Mouse (Mus musculus) stomach, embryonic 14.5 days (tissue): Measurements from ENCODE around the gene Kcnk18. TPM values are rescaled to one million over a fixed set of nuclear protein-coding genes. Genes with fewer than 3 reads are reported as not detected.

Experiments
- ATAC-seq: fragments of 200-750 bp; cut with Nextera tagmentation; 2 replicates; pipeline ENCODE4 v1.8.0; 2017; ENCODE audit warnings: low read depth, moderate TSS enrichment; ENCODE audit not compliant: insufficient number of reproducible peaks, insufficient read depth, low FRiP score
- H3K27ac ChIP-seq: fragments of 300-500 bp; sonication (generic); 2 replicates; pipeline ENCODE4 v1.5.1; 2014; ENCODE audit warnings: mild to moderate bottlenecking, low read length, moderate library complexity, mixed read lengths
- H3K27me3 ChIP-seq: fragments of 300-500 bp; sonication (generic); 2 replicates; pipeline ENCODE4 v1.6.1; 2014; ENCODE audit warnings: low read length, control low read depth, mixed read lengths; ENCODE audit not compliant: control insufficient read depth, insufficient read depth
- H3K36me3 ChIP-seq: fragments of 300-500 bp; sonication (generic); 2 replicates; pipeline ENCODE4 v1.6.1; 2014; ENCODE audit warnings: mild to moderate bottlenecking, control low read depth, low read length, moderate library complexity, mixed read lengths; ENCODE audit not compliant: control insufficient read depth, insufficient read depth
- H3K4me1 ChIP-seq: fragments of 300-500 bp; sonication (generic); 2 replicates; pipeline ENCODE4 v1.6.1; 2014; ENCODE audit warnings: low read length, control low read depth, mixed read lengths; ENCODE audit not compliant: control insufficient read depth, insufficient read depth
- H3K4me2 ChIP-seq: fragments of 300-500 bp; sonication (generic); replicated peaks from 2 replicates; pipeline ENCODE4 v1.6.1; 2014; ENCODE audit warnings: low read depth, low read length, control low read depth
- H3K4me3 ChIP-seq: fragments of 300-500 bp; sonication (generic); 2 replicates; pipeline ENCODE4 v1.5.1; 2014; ENCODE audit warnings: low read depth, low read length, control low read depth
- H3K9ac ChIP-seq: fragments of 300-500 bp; sonication (generic); replicated peaks from 2 replicates; pipeline ENCODE4 v1.6.1; 2014; ENCODE audit warnings: low read depth, mild to moderate bottlenecking, control low read depth, low read length, moderate library complexity, mixed read lengths
- H3K9me3 ChIP-seq: fragments of 300-500 bp; sonication (generic); 2 replicates; pipeline ENCODE4 v1.6.1; 2016; ENCODE audit warnings: low read depth, low read length, control low read depth; ENCODE audit not compliant: control insufficient read depth
- WGBS: fragments of 180-500 bp; shearing (Covaris S2); extraction: QIAGEN DNeasy Blood & Tissue Kit; methylation state at CpG from one replicate; pipeline ENCODE4 v1.1.7; 2014; 5-methylcytosine and 5-hydroxymethylcytosine counted together
- polyA plus RNA-seq: library from polyadenylated mRNA; unstranded; fragments of >200 nt; fragmentation: Nextera tagmentation; extraction: Ambion mirVana; gene quantifications from 2 replicates; pipeline ENCODE4 v1.2.1, GENCODE M21; 2014

The Kcnk18 gene
- 0.10 TPM in 1 of 2 replicates, not detected in the other for polyA plus RNA-seq

GRCm38 (mm10) chr19:59218991-59219390 is at the start of gene Kcnk18:
TSS of gene Kcnk18 (plus strand) at chr19:59219214.
- H3K36me3 ChIP-seq, result no peaks in the 10 kb centered on the region
- WGBS, result 82% methylated on average over 8 of the region's 8 CpGs
- no peak for ATAC-seq
- no peak within 1 kb of the TSS for H3K9ac ChIP-seq
- H3K27me3 ChIP-seq, result no peaks in the 10 kb centered on the region
- no peaks in the 10 kb centered on the region for H3K9me3 ChIP-seq
- H3K4me2 ChIP-seq, result no peak within 1 kb of the TSS
- H3K4me1 ChIP-seq, result peaks cover 5% of the 10 kb centered on the region; the same call in 1 of the 2 replicates
- no peak within 1 kb of the TSS for H3K4me3 ChIP-seq
- no peak within 1 kb of the TSS for H3K27ac ChIP-seq

- no peak for ATAC-seq
- peaks cover 80% of the 10 kb centered on the region for H3K27me3 ChIP-seq
- peak within 1 kb of the TSS; percentile 19 for H3K4me3 ChIP-seq
- peaks cover 17% of the 10 kb centered on the region; the same call in 1 of the 2 replicates for H3K4me1 ChIP-seq
- no peak within 1 kb of the TSS for H3K27ac ChIP-seq
- H3K9ac ChIP-seq, result no peak within 1 kb of the TSS
- peak within 1 kb of the TSS; percentile 25 for H3K4me2 ChIP-seq
- no peaks in the 10 kb centered on the region for H3K36me3 ChIP-seq
- no peaks in the 10 kb centered on the region for H3K9me3 ChIP-seq
- under 1% methylated on average over 54 of the region's 54 CpGs for WGBS
These were observed 48.9 kb upstream of the Kcnk18 start, which contains the start of gene Vax1 for GRCm38 (mm10) chr19:59169936-59170765. TSS of gene Vax1 (minus strand) at chr19:59170056.

- 0% methylated on average over 6 of the region's 6 CpGs for WGBS
- Histone ChIP-seq H3K27ac (no peak overlapping the region), H3K4me2 (no peak overlapping the region), H3K4me1 (peaks cover 17% of the 10 kb centered on the region; the same call in 1 of the 2 replicates), H3K4me3 (no peak overlapping the region), H3K9me3 (no peaks in the 10 kb centered on the region), H3K27me3 (peaks cover 84% of the 10 kb centered on the region), H3K9ac (no peak overlapping the region), H3K36me3 (no peaks in the 10 kb centered on the region)
- ATAC-seq, result no peak
These were observed 48.3 kb upstream of the Kcnk18 start for GRCm38 (mm10) chr19:59170766-59171095.

GRCm38 (mm10) chr19:59171151-59171870 is 47.7 kb upstream of the Kcnk18 start:
- Histone ChIP-seq H3K4me3 (no peak overlapping the region), H3K4me2 (no peak overlapping the region), H3K9me3 (no peaks in the 10 kb centered on the region), H3K9ac (no peak overlapping the region), H3K36me3 (no peaks in the 10 kb centered on the region), H3K4me1 (peaks cover 14% of the 10 kb centered on the region; the same call in 1 of the 2 replicates), H3K27ac (no peak overlapping the region), H3K27me3 (peaks cover 84% of the 10 kb centered on the region)
- ATAC-seq, result no peak
- 1% methylated on average over 38 of the region's 38 CpGs for WGBS

- WGBS, result 1% methylated on average over 19 of the region's 19 CpGs
- Histone ChIP-seq H3K9ac (no peak overlapping the region), H3K36me3 (no peaks in the 10 kb centered on the region), H3K9me3 (no peaks in the 10 kb centered on the region), H3K4me1 (peaks cover 12% of the 10 kb centered on the region; the same call in 1 of the 2 replicates), H3K27ac (no peak overlapping the region), H3K4me3 (no peak overlapping the region), H3K4me2 (no peak overlapping the region), H3K27me3 (peaks cover 79% of the 10 kb centered on the region)
- no peak for ATAC-seq
These were observed 47.2 kb upstream of the Kcnk18 start for GRCm38 (mm10) chr19:59171871-59172245.

GRCm38 (mm10) chr19:59172781-59173180 is 46.2 kb upstream of the Kcnk18 start:
- WGBS, result 4% methylated on average over 3 of the region's 3 CpGs
- Histone ChIP-seq H3K9me3 (no peaks in the 10 kb centered on the region), H3K27me3 (peaks cover 70% of the 10 kb centered on the region), H3K27ac (no peak overlapping the region), H3K4me2 (no peak overlapping the region), H3K36me3 (no peaks in the 10 kb centered on the region), H3K4me1 (peaks cover 12% of the 10 kb centered on the region; the same call in 1 of the 2 replicates), H3K9ac (no peak overlapping the region), H3K4me3 (no peak overlapping the region)
- no peak for ATAC-seq

- 14% methylated on average over 6 of the region's 6 CpGs for WGBS
- Histone ChIP-seq H3K9me3 (no peaks in the 10 kb centered on the region), H3K27ac (no peak overlapping the region), H3K27me3 (peaks cover 66% of the 10 kb centered on the region), H3K9ac (no peak overlapping the region), H3K4me3 (no peak overlapping the region), H3K36me3 (no peaks in the 10 kb centered on the region), H3K4me1 (peaks cover 12% of the 10 kb centered on the region; the same call in 1 of the 2 replicates), H3K4me2 (no peak overlapping the region)
- ATAC-seq, result no peak
These were observed 45.5 kb upstream of the Kcnk18 start for GRCm38 (mm10) chr19:59173341-59174015.

- H3K27me3 ChIP-seq, result peaks cover 15% of the 10 kb centered on the region
These were observed 35.0 kb upstream of the Kcnk18 start for GRCm38 (mm10) chr19:59184000-59184399.

More at GRCm38 (mm10) chr19:59184000-59184399, 35.0 kb upstream of the Kcnk18 start:
- 34% methylated on average over 3 of the region's 3 CpGs for WGBS
- Histone ChIP-seq H3K9ac (no peak overlapping the region), H3K36me3 (no peaks in the 10 kb centered on the region), H3K9me3 (no peaks in the 10 kb centered on the region), H3K27ac (no peak overlapping the region), H3K4me3 (no peak overlapping the region), H3K4me2 (no peak overlapping the region), H3K4me1 (no peaks in the 10 kb centered on the region)
- no peak for ATAC-seq
